Mouse (Mus musculus) heart, postnatal 0 days (tissue): ENCODE results near the gene Zfp839. TPM values are rescaled to one million over a fixed set of nuclear protein-coding genes. Genes with fewer than 3 reads are reported as not detected.

Experiments used
- ATAC-seq: fragments of 200-750 bp; cut with Nextera tagmentation; 2 replicates; pipeline ENCODE4 v1.8.0; 2017; ENCODE audit warnings: low read depth, moderate number of reproducible peaks, moderate library complexity; ENCODE audit not compliant: insufficient read depth
- DNase-seq: peaks from one replicate; pipeline ENCODE4 v3.0.0-alpha.2; 2016; ENCODE audit warnings: low spot score
- H3K27ac ChIP-seq: fragments of 300-500 bp; sonication (generic); 2 replicates; pipeline ENCODE4 v1.5.1; 2014; ENCODE audit warnings: low read depth, mild to moderate bottlenecking
- H3K27me3 ChIP-seq: fragments of 300-500 bp; sonication (generic); 2 replicates; pipeline ENCODE4 v1.6.1; 2014; ENCODE audit warnings: low read length, mixed read lengths; ENCODE audit not compliant: control insufficient read depth, insufficient read depth
- H3K36me3 ChIP-seq: fragments of 300-500 bp; sonication (generic); replicated peaks from 2 replicates; pipeline ENCODE4 v1.6.1; 2014; ENCODE audit warnings: low read length, mixed read lengths; ENCODE audit not compliant: control insufficient read depth, insufficient read depth
- H3K4me1 ChIP-seq: fragments of 300-500 bp; sonication (generic); 2 replicates; pipeline ENCODE4 v1.6.1; 2014; ENCODE audit warnings: antibody characterized with exemption; ENCODE audit not compliant: control insufficient read depth, insufficient read depth
- H3K4me2 ChIP-seq: fragments of 300-500 bp; sonication (generic); 2 replicates; pipeline ENCODE4 v1.6.1; 2014; ENCODE audit warnings: low read depth, mild to moderate bottlenecking, low read length, moderate library complexity
- H3K4me3 ChIP-seq: fragments of 300-500 bp; sonication (generic); 2 replicates; pipeline ENCODE4 v1.5.1; 2014; ENCODE audit warnings: low read depth, low read length
- H3K9ac ChIP-seq: fragments of 300-500 bp; sonication (generic); replicated peaks from 2 replicates; pipeline ENCODE4 v1.6.1; 2014; ENCODE audit warnings: low read depth, low read length, mixed read lengths
- H3K9me3 ChIP-seq: fragments of 300-500 bp; sonication (generic); replicated peaks from 2 replicates; pipeline ENCODE4 v1.6.1; 2016; ENCODE audit warnings: low read length; ENCODE audit not compliant: control insufficient read depth
- CTCF ChIP-seq: IDR thresholded peaks from 2 replicates; pipeline ENCODE4 v1.5.1; 2016; ENCODE audit warnings: antibody characterized with exemption, control low read depth, low read depth
- EP300 ChIP-seq: IDR thresholded peaks from 2 replicates; pipeline ENCODE4 v1.6.1; 2016; ENCODE audit warnings: antibody characterized with exemption, low read depth
- WGBS: fragments of 180-500 bp; shearing (Covaris S2); extraction: QIAGEN DNeasy Blood & Tissue Kit; methylation state at CpG from one replicate; pipeline ENCODE4 v1.1.7; 2014; 5-methylcytosine and 5-hydroxymethylcytosine counted together
- polyA plus RNA-seq: library from polyadenylated mRNA; unstranded; fragments of >200 nt; fragmentation: Nextera tagmentation; extraction: Ambion mirVana; gene quantifications from 2 replicates; pipeline ENCODE4 v1.2.1, GENCODE M21; 2015
- total RNA-seq: library from RNA; depleted of rRNA; stranded (reverse); fragments of >200 nt; gene quantifications from 2 replicates; pipeline ENCODE4 v1.2.3, GENCODE M21; 2014; ENCODE audit warnings: low replicate concordance

The Zfp839 gene
- total and polyA plus RNA-seq, 2 experiments from 2014 or later: 3.2 to 4.1 TPM

DNA sequence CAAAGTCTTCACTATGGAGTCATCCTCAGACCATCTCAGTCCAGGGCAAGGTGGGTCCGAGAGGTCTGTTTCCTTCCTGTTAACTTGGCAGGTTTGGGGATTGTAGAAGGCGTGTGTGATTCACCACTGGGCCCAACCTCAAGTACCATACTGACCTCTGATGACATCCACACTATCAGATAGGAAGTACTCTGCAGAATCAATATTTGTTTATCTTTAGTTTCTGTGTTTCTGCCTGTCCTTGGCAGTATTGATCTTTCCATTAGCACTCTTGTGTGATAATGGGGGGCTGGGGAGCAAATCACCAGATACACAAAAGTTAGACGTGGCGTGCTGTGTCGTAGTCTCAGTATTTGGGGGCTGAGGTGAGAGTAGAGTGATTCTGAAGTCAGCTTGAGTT, 21.2 kb downstream of the Zfp839 start:
- TF ChIP-seq CTCF (no peak), EP300 (no peak)
- H3K27ac ChIP-seq: no peak overlapping the region
- H3K4me2 ChIP-seq: no peak overlapping the region
- H3K36me3 ChIP-seq: peaks cover 88% of the 10 kb centered on the region
- no peaks in the 10 kb centered on the region for H3K27me3 ChIP-seq
- H3K9me3 ChIP-seq: no peaks in the 10 kb centered on the region
- DNase-seq (no peak), ATAC-seq (no peak)
- no peak overlapping the region for H3K4me3 ChIP-seq
- no peak overlapping the region for H3K9ac ChIP-seq
- WGBS: 88% methylated on average over 5 of the region's 5 CpGs
- no peaks in the 10 kb centered on the region for H3K4me1 ChIP-seq

DNA sequence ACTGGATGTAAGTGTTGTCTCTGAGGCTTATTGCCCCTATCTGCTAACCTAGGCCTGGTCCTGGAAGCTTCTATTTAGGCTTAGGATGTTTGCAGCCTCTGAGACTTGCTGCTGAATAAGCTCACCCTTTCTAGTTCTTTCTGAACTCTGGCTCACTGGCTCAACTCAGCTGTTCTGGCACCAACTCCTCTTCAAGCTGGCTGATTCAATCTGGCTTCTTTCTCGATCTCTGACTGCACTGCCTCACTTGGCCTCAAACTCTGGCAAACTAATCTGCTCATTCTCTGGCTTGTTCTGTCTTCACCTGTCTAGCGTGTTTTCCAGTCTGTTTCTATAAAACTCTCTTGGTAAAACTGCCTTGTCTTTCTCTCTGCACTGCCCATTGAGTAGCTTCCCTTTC, 25.3 kb downstream of the Zfp839 start:
- Histone ChIP-seq H3K9ac (no peak overlapping the region), H3K4me3 (no peak overlapping the region), H3K4me1 (no peaks in the 10 kb centered on the region), H3K4me2 (no peak overlapping the region), H3K27ac (no peak overlapping the region), H3K27me3 (no peaks in the 10 kb centered on the region), H3K9me3 (no peaks in the 10 kb centered on the region), H3K36me3 (peaks cover 84% of the 10 kb centered on the region)
- WGBS: 83% methylated on average over 2 of the region's 2 CpGs
- no peak for TF ChIP-seq EP300
- no peak for TF ChIP-seq CTCF
- no peak for DNase-seq
- ATAC-seq: no peak

- Histone ChIP-seq H3K36me3 (peaks cover 40% of the 10 kb centered on the region), H3K4me1 (no peaks in the 10 kb centered on the region), H3K9ac (no peak overlapping the region), H3K27me3 (no peaks in the 10 kb centered on the region), H3K4me3 (no peak overlapping the region), H3K27ac (no peak overlapping the region), H3K4me2 (no peak overlapping the region), H3K9me3 (no peaks in the 10 kb centered on the region)
- no peak for ATAC-seq
- no peak for TF ChIP-seq EP300
- 84% methylated on average over 7 of the region's 7 CpGs for WGBS
- DNase-seq: no peak
These were observed 32.2 kb downstream of the Zfp839 start for GRCm38 (mm10) chr12:110882291-110882690.

DNA sequence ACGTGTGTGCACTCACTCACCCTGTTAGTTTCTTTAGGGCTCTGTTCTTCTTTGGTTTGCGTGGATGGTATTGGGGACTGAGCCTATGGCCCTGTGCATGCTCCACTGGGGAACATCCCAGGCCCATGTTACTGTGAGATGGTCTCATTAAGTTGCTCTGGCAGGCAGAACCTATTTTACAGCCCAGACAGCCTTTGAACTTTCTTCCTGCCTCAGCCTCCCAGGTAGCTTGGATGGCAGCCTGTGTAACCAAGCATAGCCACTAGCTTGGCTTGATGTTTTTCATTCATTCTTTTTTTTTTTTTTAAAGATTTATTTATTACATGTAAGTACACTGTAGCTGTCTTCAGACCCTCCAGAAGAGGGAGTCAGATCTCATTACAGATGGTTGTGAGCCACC, 35.2 kb downstream of the Zfp839 start:
- Histone ChIP-seq H3K27ac (no peak overlapping the region), H3K4me1 (0 out of 2 replicates have a peak, but pooled peaks cover 8% of the 10 kb centered on the region), H3K9ac (no peak overlapping the region), H3K9me3 (no peaks in the 10 kb centered on the region), H3K36me3 (peaks cover 16% of the 10 kb centered on the region), H3K27me3 (no peaks in the 10 kb centered on the region), H3K4me3 (no peak overlapping the region), H3K4me2 (no peak overlapping the region)
- DNase-seq (no peak), ATAC-seq (no peak)
- 92% methylated on average over 2 of the region's 2 CpGs for WGBS
- no peak for TF ChIP-seq CTCF
- TF ChIP-seq EP300: no peak

GRCm38 (mm10) chr12:110888106-110888505, 38.1 kb downstream of the Zfp839 start:
- no peaks in the 10 kb centered on the region for H3K9me3 ChIP-seq
- H3K4me3 ChIP-seq: peak overlapping the region; percentile 88
- H3K36me3 ChIP-seq: 0 out of 2 replicates have a peak, but pooled peaks cover under 1% of the 10 kb centered on the region
- TF ChIP-seq EP300 (no peak), CTCF (no peak)
- H3K4me2 ChIP-seq: peak overlapping the region; percentile 89
- DNase-seq: no peak
- H3K4me1 ChIP-seq: 0 out of 2 replicates have a peak, but pooled peaks cover 8% of the 10 kb centered on the region
- H3K9ac ChIP-seq: peak overlapping the region; percentile 70
- ATAC-seq: no peak
- peak overlapping the region; percentile 13; the same call in 1 of the 2 replicates for H3K27ac ChIP-seq
- no peaks in the 10 kb centered on the region for H3K27me3 ChIP-seq
- WGBS: 24% methylated on average over 12 of the region's 12 CpGs

- ATAC-seq: peak; percentile 20
- no peak for TF ChIP-seq CTCF
- no peak for TF ChIP-seq EP300
These were observed 38.6 kb downstream of the Zfp839 start for GRCm38 (mm10) chr12:110888606-110889005.

More at GRCm38 (mm10) chr12:110888606-110889005, 38.6 kb downstream of the Zfp839 start:
- Histone ChIP-seq H3K9me3 (no peaks in the 10 kb centered on the region), H3K27ac (peak overlapping the region; percentile 13), H3K9ac (peak overlapping the region; percentile 70), H3K4me2 (peak overlapping the region; percentile 89), H3K4me1 (0 out of 2 replicates have a peak, but pooled peaks cover 8% of the 10 kb centered on the region), H3K27me3 (no peaks in the 10 kb centered on the region), H3K36me3 (no peaks in the 10 kb centered on the region), H3K4me3 (peak overlapping the region; percentile 88)
- no peak for DNase-seq
- WGBS: under 1% methylated on average over 25 of the region's 25 CpGs
